Mouse (Mus musculus) testis, adult 2 months (tissue): ENCODE measurements around the gene Btnl10.

Experiments
- CTCF ChIP-seq: fragments of 200-500 bp; IDR thresholded peaks from 2 replicates; pipeline ENCODE4 v1.5.1; 2012; ENCODE audit warnings: low read depth, mild to moderate bottlenecking, inconsistent platforms, low read length, moderate library complexity; ENCODE audit not compliant: control insufficient read depth, insufficient read depth, insufficient replicate concordance
- POLR2A ChIP-seq: fragments of 200-500 bp; IDR thresholded peaks from 2 replicates; pipeline ENCODE4 v1.6.1; 2012; ENCODE audit warnings: low read depth, mild to moderate bottlenecking, inconsistent platforms, low read length, moderate library complexity; ENCODE audit not compliant: control insufficient read depth

GRCm38 (mm10) chr11:58947306-58947705 is 29.6 kb downstream of the Btnl10 start:
- TF ChIP-seq POLR2A = no peak
- TF ChIP-seq CTCF = no peak
